Mouse (Mus musculus) cortical plate, adult 2 months (tissue): ENCODE data around the gene Gm572.

Experiments used
- CTCF ChIP-seq: fragments of 200-500 bp; IDR thresholded peaks from 2 replicates; pipeline ENCODE4 v1.5.1; 2011; ENCODE audit warnings: mild to moderate bottlenecking, control low read depth, low read length; ENCODE audit not compliant: insufficient read depth; ENCODE audit errors: extremely low read depth
- POLR2A ChIP-seq: fragments of 200-500 bp; IDR thresholded peaks from 2 replicates; pipeline ENCODE4 v1.6.1; 2011; ENCODE audit warnings: mild to moderate bottlenecking, low read length, control low read depth; ENCODE audit not compliant: insufficient read depth; ENCODE audit errors: extremely low read depth

GRCm38 (mm10) chr4:148708836-148709235 is 65.7 kb downstream of the Gm572 start:
- TF ChIP-seq CTCF (no peak), POLR2A (no peak)
